Mouse (Mus musculus) gonadal fat pad, adult 2 months (tissue): ENCODE results near the gene Stox2. TPM values are rescaled to one million over a fixed set of nuclear protein-coding genes. Genes with fewer than 3 reads are reported as not detected.

Experiments
- DNase-seq: peaks from one replicate; pipeline ENCODE4 v3.0.0-alpha.2; 2012; ENCODE audit warnings: low read depth
- polyA plus RNA-seq: library from polyadenylated mRNA; depleted of rRNA; stranded (reverse); fragments of >200 nt; gene quantifications from 2 replicates; pipeline ENCODE4 v1.2.3, GENCODE M21; 2012

The Stox2 gene
- polyA plus RNA-seq, 1 experiment: 5.1 TPM

DNA sequence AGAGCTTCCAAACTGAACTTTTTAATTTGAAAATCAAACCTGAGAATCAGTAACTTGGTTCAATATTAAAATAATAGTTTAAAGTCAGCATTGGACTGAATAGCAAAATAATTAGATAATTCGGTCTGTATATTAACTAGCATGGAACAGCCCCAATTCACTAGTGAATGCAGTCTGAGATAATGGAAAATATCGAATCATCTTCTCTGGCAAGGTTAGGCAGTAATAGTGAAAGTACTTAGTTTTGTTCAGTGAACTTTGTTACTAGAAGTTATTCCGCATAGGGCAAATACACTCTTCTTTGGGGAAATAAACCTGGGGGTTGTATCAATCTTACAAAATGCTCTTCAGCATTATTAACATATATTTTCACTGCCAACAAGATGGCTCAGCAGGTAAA is 147.7 kb downstream of the Stox2 start:
- no peak for DNase-seq

DNA sequence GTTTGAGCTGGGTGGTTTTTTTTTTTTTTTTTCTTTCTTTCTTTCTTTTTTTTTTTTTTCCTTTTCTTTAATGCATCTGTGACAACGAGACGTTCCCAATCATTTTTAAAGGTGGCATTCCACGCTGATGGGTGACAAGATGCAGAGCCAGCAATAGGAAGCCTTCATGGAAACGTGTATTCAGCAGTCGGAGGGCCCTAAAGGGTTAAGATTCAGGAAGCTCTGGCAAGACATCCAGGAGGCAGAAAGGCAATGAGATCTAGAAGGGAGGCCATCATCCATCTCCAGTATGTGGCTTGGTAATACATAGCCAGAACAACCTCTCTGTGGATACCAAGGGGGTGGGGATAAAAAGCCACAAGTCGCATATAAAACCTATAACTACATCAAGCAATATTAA is 156.5 kb downstream of the Stox2 start:
- no peak for DNase-seq

DNA sequence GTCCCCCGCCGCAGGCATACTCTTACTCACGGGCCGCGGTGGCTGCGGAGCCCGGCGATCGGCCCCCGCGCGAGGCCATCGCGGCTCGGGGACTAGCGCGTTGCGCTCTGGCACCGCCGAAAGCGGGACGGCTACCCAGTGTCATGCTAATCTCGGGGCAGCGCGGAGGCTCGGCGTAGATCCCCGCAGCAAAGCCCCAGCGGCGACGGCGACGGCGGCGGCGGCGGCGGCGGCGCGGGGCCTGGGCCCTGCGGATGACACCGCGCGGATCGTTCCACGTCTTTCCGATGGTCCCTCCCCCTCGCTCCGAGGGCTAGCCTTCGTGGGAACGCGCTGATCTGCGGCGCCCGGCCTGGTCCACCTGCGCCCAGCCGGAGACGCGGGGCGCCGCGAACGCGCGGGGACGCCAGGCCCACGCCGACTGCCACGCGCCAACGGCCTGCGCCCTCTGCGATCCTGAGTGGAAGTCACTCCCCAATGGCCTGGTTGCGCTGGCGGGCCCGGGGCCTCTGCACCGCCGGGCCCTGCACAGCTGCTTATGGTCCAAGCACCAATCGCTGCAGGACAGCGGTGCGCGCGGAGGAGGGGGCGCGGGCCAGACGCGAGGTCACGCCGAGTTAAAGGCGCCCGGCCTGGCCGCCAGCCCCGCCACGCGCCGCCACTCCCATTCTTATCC is 157.2 kb downstream of the Stox2 start:
- no peak for DNase-seq

DNA sequence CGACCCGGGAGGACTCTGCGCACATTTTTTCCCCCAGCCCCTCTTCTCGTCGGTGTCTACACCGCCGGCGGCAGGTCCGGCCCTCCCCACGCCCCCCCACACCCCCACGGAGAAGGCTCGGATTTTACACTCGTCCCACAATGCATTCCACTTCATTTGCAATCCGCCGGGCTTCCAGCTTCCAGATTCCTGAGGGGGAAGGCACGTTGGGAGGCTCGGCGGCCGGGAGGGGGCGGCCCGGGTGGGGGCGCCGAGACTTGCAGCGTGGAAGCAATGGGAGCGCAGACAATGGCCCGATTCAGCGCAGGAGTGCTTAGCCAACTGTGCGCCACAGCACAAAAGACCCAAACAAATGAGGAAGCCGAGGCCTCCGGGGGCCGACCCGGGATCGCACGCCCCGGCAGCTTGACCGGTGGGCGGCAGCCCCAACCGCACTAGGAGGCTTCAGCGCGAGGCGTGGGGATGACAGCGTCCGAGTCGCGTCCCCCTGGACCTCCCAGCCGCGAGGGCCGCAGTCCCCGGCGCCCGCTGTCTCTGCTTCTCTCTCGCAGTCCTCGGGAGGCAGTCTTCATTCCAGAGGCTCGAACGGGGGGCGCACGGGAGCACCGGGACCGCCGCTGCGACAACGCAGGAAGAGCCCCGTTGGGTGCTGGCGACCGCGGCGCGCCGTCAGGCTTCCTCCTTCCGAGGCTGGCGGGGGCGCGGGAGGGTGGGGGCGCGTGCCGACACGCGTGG is 157.9 kb downstream of the Stox2 start:
- DNase-seq: no peak

DNA sequence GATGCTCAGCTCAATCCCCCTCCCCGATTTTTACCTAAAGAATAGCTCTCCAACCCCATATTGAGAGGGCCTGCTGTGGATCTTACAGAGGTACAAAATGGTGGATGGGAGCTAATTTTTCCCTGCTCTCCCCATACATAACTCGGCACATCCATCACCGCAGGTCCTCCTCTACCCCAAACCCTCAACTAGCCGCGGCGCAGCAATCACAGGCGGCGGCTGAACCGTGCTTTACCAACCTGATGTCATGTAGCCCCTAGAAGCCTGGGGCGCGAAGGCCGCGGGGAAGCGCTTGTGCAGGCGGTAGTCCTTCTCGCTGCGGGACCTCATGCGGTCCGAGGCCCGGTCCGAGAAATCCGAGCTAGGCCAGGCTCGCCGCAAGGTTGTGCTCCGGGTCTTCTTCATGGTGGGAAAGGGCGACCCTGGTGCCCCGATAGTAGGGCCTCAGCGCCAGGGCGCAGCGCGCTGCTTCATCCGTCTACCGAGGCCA is 158.5 kb downstream of the Stox2 start:
- no peak for DNase-seq

DNA sequence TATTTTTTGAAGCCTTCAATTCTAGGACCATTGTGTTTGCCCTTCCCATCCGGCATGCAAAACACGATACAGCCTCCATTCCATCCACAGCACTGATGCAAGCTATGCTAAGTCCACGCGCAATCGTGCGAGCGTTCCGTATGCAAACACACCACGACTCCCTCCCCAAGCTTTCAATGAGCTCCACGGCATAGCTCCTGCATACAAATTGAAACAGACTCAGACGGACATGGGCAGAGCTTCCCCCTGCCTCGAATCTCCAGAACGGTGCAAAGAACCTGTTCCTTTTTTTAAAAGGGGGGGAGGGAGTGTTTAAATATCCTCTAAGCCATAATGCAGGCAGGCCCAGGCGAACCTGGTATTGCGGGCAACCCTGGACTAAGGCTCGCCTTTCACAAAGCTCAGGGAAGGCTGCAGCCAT is 159.0 kb downstream of the Stox2 start:
- no peak for DNase-seq

DNA sequence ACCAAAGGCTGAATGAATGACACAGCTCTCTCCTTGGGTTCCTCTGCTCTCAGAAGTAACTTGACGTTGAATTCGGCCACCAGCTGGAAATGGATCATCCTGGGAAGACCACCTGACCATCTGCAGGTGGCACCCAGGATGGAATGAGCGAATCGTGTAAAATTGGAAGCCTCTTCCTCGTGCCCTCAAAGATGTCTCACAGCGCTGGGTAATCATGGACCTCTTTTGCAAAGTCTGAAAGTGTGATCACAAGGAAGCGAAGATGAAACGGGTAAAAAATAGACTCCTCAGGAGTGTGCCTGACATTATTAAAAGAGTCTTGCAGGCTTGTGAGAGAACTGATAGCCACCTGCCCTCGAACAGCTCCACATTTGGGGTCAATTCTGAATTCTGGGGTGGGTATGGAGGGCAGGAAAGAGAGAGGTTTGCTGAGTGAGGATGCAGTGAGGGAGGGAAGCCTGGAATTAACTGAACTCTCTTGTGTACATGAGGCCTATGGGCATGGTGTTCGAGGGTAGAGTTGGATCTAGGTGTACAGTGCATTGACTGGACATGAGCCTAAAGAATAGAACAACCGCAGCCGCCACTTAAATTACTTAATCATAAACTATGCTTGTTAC is 160.0 kb downstream of the Stox2 start:
- no peak for DNase-seq

DNA sequence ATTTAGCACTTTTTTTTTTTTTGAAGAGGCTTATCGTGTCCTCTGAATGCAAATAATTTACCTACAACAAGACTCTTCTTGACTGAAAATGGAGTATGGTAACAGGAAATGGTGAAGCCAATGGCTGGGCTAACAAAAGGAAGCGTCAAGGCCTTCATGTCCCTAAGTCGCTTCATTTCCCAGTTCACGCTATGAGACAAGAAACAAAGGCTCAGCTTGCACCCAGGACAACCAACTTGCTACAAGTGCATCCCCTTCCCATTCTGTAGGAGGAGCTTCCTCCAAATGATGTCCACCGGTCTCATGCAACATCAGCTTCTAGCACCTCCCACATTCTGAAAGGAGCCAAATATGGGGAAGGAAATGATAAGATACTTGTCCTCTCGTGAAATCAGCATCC is 160.7 kb downstream of the Stox2 start:
- no peak for DNase-seq

DNA sequence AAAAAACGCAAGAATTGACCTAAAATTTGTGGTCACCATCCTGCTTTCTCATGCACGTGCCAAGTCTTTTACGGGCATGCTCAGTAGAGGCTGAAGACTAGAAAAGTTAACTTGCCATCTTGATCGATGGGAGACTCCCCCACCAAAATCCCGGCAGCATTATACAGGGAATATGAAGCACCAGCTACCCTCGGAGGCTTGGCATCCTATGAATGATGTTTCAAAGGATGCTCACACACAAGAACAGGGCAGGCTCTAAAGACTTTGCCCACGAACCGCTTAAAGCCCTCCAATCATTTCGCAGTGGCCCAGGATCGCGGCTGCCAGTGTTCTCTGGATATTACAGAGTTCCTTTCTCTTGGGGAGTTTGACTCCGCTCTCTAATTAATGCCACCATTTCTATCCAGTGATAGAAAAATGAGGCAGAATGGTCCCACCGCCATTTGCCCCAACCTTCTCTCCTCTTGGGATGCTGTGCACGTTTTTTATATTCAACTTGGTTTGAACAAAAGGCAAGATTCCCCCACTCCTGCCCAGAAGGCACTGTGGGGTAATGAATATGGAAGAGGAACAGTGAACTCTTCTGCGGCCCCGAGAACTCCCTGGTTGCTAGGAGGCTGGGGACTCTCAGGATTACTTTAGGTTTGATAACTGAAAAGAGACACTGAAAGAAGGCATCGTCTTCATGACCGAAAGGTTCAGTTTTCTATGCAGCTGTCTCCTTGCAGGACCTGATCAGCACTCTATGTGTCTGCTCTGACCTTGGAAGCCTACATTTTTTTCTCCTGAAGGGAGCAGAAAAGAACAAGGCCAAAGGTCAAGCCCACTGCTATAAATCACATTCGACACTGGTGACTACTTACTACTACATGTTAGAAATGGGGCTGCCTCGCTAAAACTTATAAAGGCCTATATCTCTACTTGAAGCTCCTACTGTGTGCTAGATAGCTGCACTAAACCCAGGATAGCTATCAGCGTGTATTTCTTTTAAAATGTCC is 161.5 kb downstream of the Stox2 start:
- DNase-seq: no peak

DNA sequence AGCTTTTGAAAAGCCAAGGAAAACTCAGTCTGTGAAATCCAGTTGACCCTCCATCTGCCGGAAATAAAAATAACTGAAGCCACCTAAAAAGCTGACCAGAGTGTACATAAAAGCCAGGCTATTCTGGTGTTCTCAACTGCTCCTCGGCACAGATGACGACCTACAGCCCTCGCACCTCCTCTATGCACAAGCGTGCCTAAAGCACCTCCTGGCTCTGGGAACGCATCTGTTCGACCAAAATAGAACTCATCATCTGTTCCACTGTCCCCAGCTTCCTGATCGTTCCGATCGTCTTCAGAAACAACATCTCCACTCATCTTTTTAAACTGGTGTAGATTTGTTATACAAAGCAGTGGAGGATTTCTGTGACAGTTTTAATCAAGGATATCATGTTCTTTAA is 166.3 kb downstream of the Stox2 start:
- DNase-seq: no peak

DNA sequence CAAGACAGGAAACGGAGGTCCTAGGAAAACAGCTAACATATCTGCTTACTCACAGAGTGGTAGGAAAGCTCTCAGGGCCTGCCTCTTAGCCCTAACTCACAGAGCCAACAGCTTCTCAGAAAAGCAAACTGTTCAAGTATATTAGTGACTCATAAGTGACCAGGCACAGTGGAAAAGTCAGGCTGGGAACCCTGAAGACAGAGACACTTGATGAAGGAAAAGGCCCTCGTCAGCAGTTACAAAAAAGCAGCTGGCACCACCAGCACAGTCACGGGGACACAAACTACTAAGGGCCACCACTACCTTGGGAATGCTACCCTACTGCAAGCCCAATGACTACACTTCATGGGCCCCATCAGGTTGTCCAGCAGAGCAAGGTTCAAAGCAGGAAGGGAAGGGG is 168.0 kb downstream of the Stox2 start:
- DNase-seq: no peak

DNA sequence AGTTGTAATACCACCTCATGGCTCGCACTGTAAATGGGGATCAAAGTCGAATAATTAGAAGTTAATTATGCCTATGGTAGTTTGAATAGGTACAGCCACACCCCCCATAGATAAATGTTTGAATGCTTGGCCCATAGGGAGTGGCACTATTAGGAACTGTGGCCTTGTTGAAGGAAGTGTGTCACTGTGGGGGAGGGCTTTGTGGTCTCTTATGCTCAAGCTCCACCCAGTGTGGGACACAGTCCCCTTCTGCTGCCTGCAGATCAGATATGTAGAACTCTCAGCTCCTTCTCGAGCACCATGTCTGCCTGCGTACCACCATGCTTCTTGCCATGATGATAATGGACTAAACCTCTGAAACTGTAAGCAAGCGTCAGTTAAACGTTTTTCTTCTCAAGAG is 177.2 kb downstream of the Stox2 start:
- no peak for DNase-seq

DNA sequence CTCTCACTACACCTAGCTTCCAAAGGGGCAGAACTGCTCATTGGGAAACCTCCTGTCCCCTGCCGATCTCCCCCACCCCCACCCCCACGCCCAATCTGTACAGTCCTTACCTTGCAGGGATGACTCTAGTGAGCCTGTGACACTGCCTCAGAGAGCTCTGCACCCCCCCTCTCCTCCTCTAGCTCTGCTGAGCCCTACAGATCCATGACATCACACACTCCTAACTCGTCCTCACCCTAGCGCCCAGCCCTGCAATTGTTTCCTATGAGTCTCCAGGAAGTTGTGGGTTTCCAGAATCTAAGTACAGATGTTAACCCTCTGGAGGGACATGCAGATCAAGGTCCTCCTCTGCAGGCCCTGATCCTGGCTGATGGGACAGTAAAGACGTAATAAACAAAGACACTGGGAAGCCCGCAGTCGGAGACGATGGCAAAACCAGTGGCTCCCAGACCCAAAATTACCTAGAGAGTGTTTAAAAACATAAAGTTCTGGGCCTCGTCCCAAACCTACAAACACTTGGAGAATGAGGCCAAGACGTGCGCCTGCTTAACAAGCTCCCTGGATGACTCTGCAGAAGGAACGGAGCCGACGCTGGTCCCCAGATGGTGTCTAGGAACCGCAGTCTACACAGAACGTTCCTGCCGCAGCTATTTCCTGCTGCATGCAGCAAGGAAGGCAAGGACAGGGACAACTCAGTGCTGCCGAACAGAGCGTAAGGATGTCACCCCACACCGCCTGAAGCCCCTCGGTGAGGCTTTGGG is 177.9 kb downstream of the Stox2 start:
- no peak for DNase-seq

DNA sequence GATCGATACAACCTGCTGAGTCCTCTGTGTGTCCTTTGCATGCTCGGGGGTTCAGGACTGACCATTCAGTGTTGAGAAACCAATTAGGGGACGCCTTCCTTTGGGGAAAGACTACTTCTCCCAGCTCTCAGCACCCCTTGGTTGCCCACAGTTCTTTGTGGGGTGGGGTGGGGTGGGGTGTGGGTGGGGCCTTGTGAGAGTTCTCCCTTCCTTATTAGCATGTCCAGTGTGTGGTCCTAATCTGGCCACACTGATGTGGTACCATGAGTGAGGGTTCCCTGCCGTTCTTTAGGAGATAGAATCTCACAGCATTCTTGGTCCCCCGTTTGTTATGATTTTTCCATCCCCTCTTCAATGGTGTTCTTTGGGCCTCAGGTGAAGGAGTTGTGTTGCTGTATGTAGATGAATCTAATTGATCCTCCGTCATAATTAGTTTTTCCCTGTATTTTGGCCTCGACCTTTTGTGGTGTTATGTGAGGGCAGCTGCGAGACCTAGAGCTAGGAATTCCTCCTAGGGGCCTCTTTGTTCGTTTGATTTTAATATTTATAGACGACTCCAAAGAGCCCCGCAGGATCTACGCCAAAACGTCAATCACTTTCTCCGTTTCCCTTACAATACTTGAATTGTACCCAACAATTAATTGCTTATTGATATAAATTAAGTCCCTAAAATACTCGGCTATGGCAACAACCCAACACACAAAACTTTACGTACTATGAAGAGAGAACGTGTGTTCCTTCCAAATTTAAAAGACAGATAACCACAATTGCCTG is 182.9 kb downstream of the Stox2 start:
- no peak for DNase-seq

DNA sequence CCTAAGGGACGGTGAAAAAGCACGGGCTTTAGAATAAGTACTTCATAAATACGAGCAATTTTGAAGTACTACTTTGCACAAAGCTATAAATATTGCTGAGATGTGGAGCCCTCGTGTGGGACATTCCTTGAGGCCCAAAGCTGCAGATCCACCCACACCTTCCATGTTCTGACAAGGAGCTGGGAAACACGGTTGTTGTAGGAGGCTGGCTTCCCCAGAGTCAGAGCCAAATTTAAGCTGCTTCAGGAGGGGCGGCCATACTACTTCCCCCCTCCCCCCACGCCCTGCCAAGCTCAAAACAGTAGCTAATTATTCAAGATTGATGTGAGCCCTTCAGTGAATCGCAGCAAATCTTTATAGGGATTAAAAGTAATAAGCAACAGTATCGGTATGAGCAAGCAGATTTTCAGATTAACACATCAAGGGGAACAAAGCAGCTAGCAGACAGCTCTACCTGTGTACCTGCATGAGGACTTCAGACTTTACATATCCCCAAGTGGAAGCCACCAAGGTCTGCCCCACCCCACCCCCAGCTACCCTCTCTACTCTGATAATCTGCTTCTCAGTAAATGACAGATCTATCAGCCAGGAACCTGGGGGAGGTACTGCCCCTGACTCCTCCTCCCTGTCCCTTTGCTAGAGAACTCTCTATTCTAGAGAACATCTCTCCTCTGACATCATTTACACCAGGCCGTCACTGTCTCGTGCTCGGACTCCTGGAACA is 185.2 kb downstream of the Stox2 start:
- no peak for DNase-seq

DNA sequence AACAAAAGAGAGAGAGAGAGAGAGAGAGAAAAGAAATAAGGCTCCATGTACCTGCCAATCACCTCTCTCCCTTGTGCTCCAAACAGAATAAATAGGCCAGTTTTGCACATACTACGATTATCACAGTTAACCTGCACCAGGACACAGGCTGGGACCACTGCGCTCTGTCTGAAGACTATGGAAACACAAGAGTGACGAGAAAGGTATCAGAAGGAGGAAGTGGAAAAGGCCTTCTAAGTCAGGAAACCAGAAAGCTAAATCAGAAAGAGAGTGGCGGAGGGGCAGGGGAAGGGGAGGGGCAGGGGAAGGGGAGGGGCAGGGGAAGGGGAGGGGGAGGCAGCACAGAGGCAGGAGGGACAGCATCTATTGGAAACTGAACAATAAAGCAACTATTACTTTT is 195.3 kb downstream of the Stox2 start:
- no peak for DNase-seq

DNA sequence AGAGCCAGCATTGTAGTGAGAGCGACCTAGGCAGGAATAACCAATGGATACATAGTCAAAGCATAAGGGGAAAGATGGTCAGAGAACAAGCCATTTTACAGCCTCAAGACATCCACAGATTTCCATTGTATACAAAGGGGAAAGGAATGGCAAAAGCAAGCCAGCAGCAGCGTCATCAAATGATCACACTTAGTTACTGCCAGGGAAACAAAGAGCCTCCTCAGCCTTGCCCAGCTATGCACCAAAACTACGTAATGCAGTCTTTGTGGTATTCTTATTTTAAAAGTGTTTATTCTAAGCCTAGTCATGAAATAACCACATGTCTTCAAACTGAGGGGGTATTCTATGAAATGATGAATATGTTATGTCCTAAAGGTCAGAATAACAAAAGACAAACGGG is 201.0 kb downstream of the Stox2 start:
- no peak for DNase-seq

DNA sequence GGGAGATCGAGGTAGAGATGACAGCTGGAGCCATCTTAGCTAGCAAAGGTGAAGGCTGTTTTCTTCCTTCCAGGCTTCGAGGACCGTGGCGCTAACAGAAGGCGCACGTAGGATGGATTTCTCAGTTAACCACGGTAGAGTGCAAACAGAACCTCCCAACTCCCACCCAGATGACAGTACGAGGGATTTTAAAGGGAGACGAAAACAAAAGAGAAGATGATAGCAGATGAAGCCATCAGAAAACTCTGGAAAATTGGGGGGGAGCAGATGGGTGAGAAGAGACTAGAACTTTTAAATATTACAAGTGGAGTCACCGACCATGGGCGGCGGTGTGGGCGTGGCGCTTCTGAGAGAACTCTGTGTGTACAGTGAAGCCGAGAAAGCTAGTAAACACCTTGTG is 202.0 kb downstream of the Stox2 start:
- DNase-seq: no peak

DNA sequence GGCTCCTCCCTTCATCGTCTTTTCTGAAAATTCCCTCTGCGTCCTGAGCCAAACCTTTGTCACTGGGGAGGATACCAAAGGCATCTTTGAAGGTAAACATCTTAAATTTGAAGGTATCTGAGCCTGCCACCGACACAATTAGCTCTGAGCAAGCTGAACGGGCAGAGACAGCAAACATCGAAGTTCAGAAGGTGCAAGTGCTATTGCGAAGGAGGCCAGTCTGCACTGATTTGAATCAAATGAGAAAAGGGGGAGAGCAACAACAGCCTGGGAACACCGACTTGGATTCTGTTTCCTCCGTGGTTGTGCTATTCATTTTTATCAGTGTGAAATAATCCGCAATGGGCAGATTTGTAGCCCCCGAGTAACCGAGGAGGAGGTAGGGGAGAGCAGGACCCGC is 202.5 kb downstream of the Stox2 start:
- no peak for DNase-seq
